Mouse (Mus musculus): ENCODE measurements around the gene Sap18.
"Not testable (repeated sequence)": the region's sequence is repeated elsewhere in the genome, so short reads cannot be mapped to it uniquely, and the experiment has no call there.

Sap18 gene

GRCm38 (mm10) chr14:57825788-57826751 lies 28.1 kb downstream of the Sap18 start, which contains the start of the genes Ska3 and Mrpl57:
TSS of gene Ska3 (minus strand) at chr14:57826185.
TSS of gene Mrpl57 (plus strand) at chr14:57826234.
- peak; percentile 89 for DNase-seq (ENCODE audit: extremely low spot score, low read depth, low spot score)

GRCm38 (mm10) chr14:57827284-57827683 lies 29.3 kb downstream of the Sap18 start:
- no peak for DNase-seq (ENCODE audit: extremely low spot score, low read depth, low spot score)

GRCm38 (mm10) chr14:57833526-57833925 lies 35.5 kb downstream of the Sap18 start:
- no peak for DNase-seq (ENCODE audit: extremely low spot score, low read depth, low spot score)

GRCm38 (mm10) chr14:57835157-57835556 lies 37.2 kb downstream of the Sap18 start:
- no peak for DNase-seq (ENCODE audit: extremely low spot score, low read depth, low spot score)

GRCm38 (mm10) chr14:57844535-57844934 lies 46.6 kb downstream of the Sap18 start:
- no peak for DNase-seq (ENCODE audit: extremely low spot score, low read depth, low spot score)

- not testable (repeated sequence) for DNase-seq (ENCODE audit: extremely low spot score, low read depth, low spot score)
Measured at GRCm38 (mm10) chr14:57848061-57848460, 50.1 kb downstream of the Sap18 start.

GRCm38 (mm10) chr14:57848646-57849045 lies 50.7 kb downstream of the Sap18 start:
- no peak for DNase-seq (ENCODE audit: extremely low spot score, low read depth, low spot score)

- DNase-seq (ENCODE audit: extremely low spot score, low read depth, low spot score): no peak
Measured at GRCm38 (mm10) chr14:57850330-57850729, 52.4 kb downstream of the Sap18 start.

- no peak for DNase-seq (ENCODE audit: extremely low spot score, low read depth, low spot score)
Measured at GRCm38 (mm10) chr14:57852961-57853360, 55.0 kb downstream of the Sap18 start.

GRCm38 (mm10) chr14:57856037-57856436 lies 58.1 kb downstream of the Sap18 start:
- DNase-seq (ENCODE audit: extremely low spot score, low read depth, low spot score): not testable (repeated sequence)

All from hindlimb bud, embryonic 11.5 days (tissue).